Mouse (Mus musculus) erythroblast, embryonic 14.5 days (primary cell): Measurements from ENCODE around the gene Rgma.

ENCODE experiments used
- GATA1 ChIP-seq: IDR thresholded peaks from 2 replicates; pipeline ENCODE4 v1.6.1; 2012; ENCODE audit warnings: low read length, inconsistent platforms, mixed read lengths
- TAL1 ChIP-seq: IDR thresholded peaks from 3 replicates; pipeline ENCODE4 v1.6.1; 2012; ENCODE audit warnings: low read length, inconsistent platforms, mixed read lengths

GRCm38 (mm10) chr7:73377307-73377706, 2.0 kb downstream of the Rgma start:
- TF ChIP-seq GATA1 (no peak), TAL1 (no peak)
